20 mouse cellular contexts compared by ENCODE assay signal in genomic region chr3:80004556-80004955, GRCm38 (mm10).
DNase-seq lines count a peak whose midpoint lies in the region; ATAC-seq and TF ChIP-seq lines count a peak whose summit lies in the region.
"Had no signal": no experiment of that assay in that cellular context is flagged by ENCODE, and none has a peak within 500 bp of the region (broad histone marks: within the 10 kb centered on the region; RNA-seq: fewer than 3 reads in every experiment).

No protein-coding gene starts in this region.

- no peaks in the 10 kb centered on the region for H3K9me3 ChIP-seq in hindbrain, postnatal 0 days (ENCODE audit: low read length)
- no peaks in the 10 kb centered on the region for H3K9me3 ChIP-seq in hindbrain, embryonic 16.5 days (ENCODE audit: control insufficient read depth, low read length)
- H3K9me3 ChIP-seq in liver, embryonic 11.5 days (ENCODE audit: control insufficient read depth, low read length), result no peaks in the 10 kb centered on the region
- H3K9me3 ChIP-seq: embryonic facial prominence, embryonic 12.5 days; hindbrain, embryonic 10.5 days; neural tube, embryonic 13.5 days had no signal

- H3K4me2 ChIP-seq in hindbrain, postnatal 0 days (ENCODE audit: low read depth, low read length), result no peak overlapping the region
- no peak overlapping the region for H3K4me2 ChIP-seq in hindbrain, embryonic 16.5 days (ENCODE audit: low read length)
- H3K4me2 ChIP-seq in liver, embryonic 11.5 days, result no peak overlapping the region
- H3K4me2 ChIP-seq: embryonic facial prominence, embryonic 12.5 days; neural tube, embryonic 13.5 days had no signal

- peak; percentile 29 for DNase-seq in gastrocnemius, adult 2 months
- DNase-seq in gastrocnemius, adult 8-10 months (ENCODE audit: low spot score in 2 of 2), result no peak
- peak; percentile 18 for DNase-seq in hindbrain, postnatal 0 days (ENCODE audit: low spot score)
- peak; percentile 12 for DNase-seq in brain, embryonic 18.5 days (ENCODE audit: low read depth, low spot score)
- DNase-seq in liver, embryonic 11.5 days (ENCODE audit: low spot score), result no peak
- DNase-seq: adrenal gland, postnatal 36 days; cerebellum, adult 8-10 months; kidney, postnatal 25 days; left cerebral cortex, postnatal 4 days; lung, adult 2 months; midbrain, embryonic 14.5 days; right cerebral cortex, adult 18-20 months had no signal

- H3K36me3 ChIP-seq in hindbrain, postnatal 0 days (ENCODE audit: insufficient read depth, low read length), result no peaks in the 10 kb centered on the region
- no peaks in the 10 kb centered on the region for H3K36me3 ChIP-seq in hindbrain, embryonic 16.5 days (ENCODE audit: control insufficient read depth, insufficient read depth, low read length)
- no peaks in the 10 kb centered on the region for H3K36me3 ChIP-seq in liver, embryonic 11.5 days (ENCODE audit: control insufficient read depth, insufficient read depth, low read length)
- H3K36me3 ChIP-seq: embryonic facial prominence, embryonic 12.5 days; hindbrain, embryonic 10.5 days; neural tube, embryonic 13.5 days had no signal

- no peak for TF ChIP-seq POLR2A in embryonic fibroblast, embryonic 13.5 days (IDR thresholded peaks at IDR 0.05; ENCODE audit: low read depth, low read length)

- 0 out of 2 replicates have a peak, but pooled peaks cover 3% of the 10 kb centered on the region for H3K4me1 ChIP-seq in hindbrain, postnatal 0 days (ENCODE audit: insufficient read depth, low read length)
- H3K4me1 ChIP-seq in hindbrain, embryonic 16.5 days (ENCODE audit: control insufficient read depth, insufficient read depth, low read depth, low read length), result no peaks in the 10 kb centered on the region; the same call in 1 of the 2 replicates
- peaks cover 20% of the 10 kb centered on the region for H3K4me1 ChIP-seq in embryonic fibroblast, embryonic 13.5 days (ENCODE audit: control insufficient read depth, insufficient read depth, low read length)
- peaks cover 4% of the 10 kb centered on the region; the same call in 1 of the 2 replicates for H3K4me1 ChIP-seq in liver, embryonic 11.5 days (replicated peaks; ENCODE audit: control insufficient read depth, insufficient read depth, low read length)
- H3K4me1 ChIP-seq: embryonic facial prominence, embryonic 12.5 days; neural tube, embryonic 13.5 days had no signal

- no peak overlapping the region for H3K4me3 ChIP-seq in gastrocnemius, adult 2 months
- no peak overlapping the region for H3K4me3 ChIP-seq in hindbrain, postnatal 0 days (ENCODE audit: low read length)
- no peak overlapping the region for H3K4me3 ChIP-seq in hindbrain, embryonic 16.5 days (ENCODE audit: low read length)
- H3K4me3 ChIP-seq in embryonic fibroblast, embryonic 13.5 days (ENCODE audit: insufficient read depth, low read length), result no peak overlapping the region
- no peak overlapping the region for H3K4me3 ChIP-seq in liver, embryonic 11.5 days (ENCODE audit: low read depth, low read length)
- H3K4me3 ChIP-seq: embryonic facial prominence, embryonic 12.5 days; hindbrain, embryonic 10.5 days; left cerebral cortex, adult 2 months; megakaryocyte, embryonic 14.5 days; neural tube, embryonic 13.5 days had no signal

- intact Hi-C loops in gastrocnemius, adult 2 months (cut with DNase I), result no loop called here

- 85% methylated on average over 3 of the region's 3 CpGs for WGBS in hindbrain, postnatal 0 days
- WGBS in hindbrain, embryonic 16.5 days, result 87% methylated on average over 3 of the region's 3 CpGs
- 87% methylated on average over 3 of the region's 3 CpGs for whole genome bisulfite sequencing in liver, embryonic 11.5 days

- no peak for ATAC-seq in hindbrain, postnatal 0 days
- no peak for ATAC-seq in hindbrain, embryonic 16.5 days
- no peak for ATAC-seq in liver, embryonic 11.5 days (replicated peaks; ENCODE audit: low FRiP score)

- peak overlapping the region; percentile 82 for H3K27ac ChIP-seq in gastrocnemius, adult 2 months
- no peak overlapping the region for H3K27ac ChIP-seq in hindbrain, postnatal 0 days
- no peak overlapping the region for H3K27ac ChIP-seq in hindbrain, embryonic 16.5 days (ENCODE audit: low read depth, low read length)
- H3K27ac ChIP-seq in embryonic fibroblast, embryonic 13.5 days (ENCODE audit: insufficient read depth, low read length), result peak overlapping the region; percentile 87
- no peak overlapping the region for H3K27ac ChIP-seq in liver, embryonic 11.5 days (ENCODE audit: low read depth, low read length)
- H3K27ac ChIP-seq: embryonic facial prominence, embryonic 12.5 days; hindbrain, embryonic 10.5 days; left cerebral cortex, adult 2 months; neural tube, embryonic 13.5 days; stomach, postnatal 0 days had no signal

- TF ChIP-seq CTCF in gastrocnemius, adult 2 months (IDR thresholded peaks at IDR 0.05), result no peak
- no peak for TF ChIP-seq CTCF in hindbrain, postnatal 0 days (IDR thresholded peaks at IDR 0.05; ENCODE audit: low read depth)
- TF ChIP-seq CTCF in embryonic fibroblast, embryonic 13.5 days (IDR thresholded peaks at IDR 0.05; ENCODE audit: borderline replicate concordance, insufficient read depth, low read length), result no peak

- no peaks in the 10 kb centered on the region for H3K27me3 ChIP-seq in hindbrain, postnatal 0 days (ENCODE audit: insufficient read depth, low read length)
- H3K27me3 ChIP-seq in hindbrain, embryonic 16.5 days (replicated peaks; ENCODE audit: control insufficient read depth, insufficient read depth, low read length), result no peaks in the 10 kb centered on the region
- no peaks in the 10 kb centered on the region for H3K27me3 ChIP-seq in liver, embryonic 11.5 days (replicated peaks; ENCODE audit: control insufficient read depth, insufficient read depth, low read length)
- H3K27me3 ChIP-seq: embryonic facial prominence, embryonic 12.5 days; megakaryocyte, embryonic 14.5 days; neural tube, embryonic 13.5 days had no signal

- H3K9ac ChIP-seq in hindbrain, postnatal 0 days (replicated peaks; ENCODE audit: low read length), result no peak overlapping the region
- no peak overlapping the region for H3K9ac ChIP-seq in hindbrain, embryonic 16.5 days (ENCODE audit: low read depth, low read length)
- no peak overlapping the region for H3K9ac ChIP-seq in liver, embryonic 11.5 days (ENCODE audit: low read depth, low read length)
- H3K9ac ChIP-seq: embryonic facial prominence, embryonic 12.5 days; neural tube, embryonic 13.5 days had no signal

Comparison
In these comparisons a context has a peak if more than half of its experiments do, and no peak if none do; other contexts are left out.
1. DNase-seq: peak in gastrocnemius, adult 2 months (single experiment), hindbrain, postnatal 0 days (single experiment) and brain, embryonic 18.5 days (single experiment); none in gastrocnemius, adult 8-10 months (0 of 2) and liver, embryonic 11.5 days (single experiment).
2. H3K27ac ChIP-seq: peak in gastrocnemius, adult 2 months (single experiment) and embryonic fibroblast, embryonic 13.5 days (single experiment); none in hindbrain, postnatal 0 days (single experiment), hindbrain, embryonic 16.5 days (single experiment) and liver, embryonic 11.5 days (single experiment).